Mouse (Mus musculus) adrenal gland, adult 8-10 months (tissue): ENCODE results near the gene Sirt7. TPM values are rescaled to one million over a fixed set of nuclear protein-coding genes. Genes with fewer than 3 reads are reported as not detected.

Experiments used
- DNase-seq: peaks from one replicate; pipeline ENCODE4 v3.0.0; 2022
- total RNA-seq, 4 experiments: library from RNA; stranded (reverse); gene quantifications; 2 replicates each; pipeline ENCODE4 v1.2.4; 2022

Gene Sirt7
- total RNA-seq, 4 experiments from 2014 or later: 61.1 to 97.1 (median 75.7) TPM

GRCm38 (mm10) chr11:120581490-120582267 lies 43.4 kb downstream of the Sirt7 start, which contains the start of gene Arhgdia:
Gene Arhgdia, minus strand, starts transcription at chr11:120581624.
- DNase-seq: peak; percentile 84

GRCm38 (mm10) chr11:120580871-120581331 lies 44.1 kb downstream of the Sirt7 start:
- no peak for DNase-seq

GRCm38 (mm10) chr11:120580190-120580589 lies 44.9 kb downstream of the Sirt7 start:
- DNase-seq: no peak

- peak; percentile 22 for DNase-seq
These were observed 45.5 kb downstream of the Sirt7 start for GRCm38 (mm10) chr11:120579316-120580107.

- DNase-seq: peak; percentile 30
These were observed 46.3 kb downstream of the Sirt7 start for GRCm38 (mm10) chr11:120578694-120579243.

GRCm38 (mm10) chr11:120578024-120578693 lies 46.9 kb downstream of the Sirt7 start:
- peak; percentile 21 for DNase-seq

- DNase-seq: no peak
These were observed 47.6 kb downstream of the Sirt7 start for GRCm38 (mm10) chr11:120577211-120578023.

GRCm38 (mm10) chr11:120576365-120576981 lies 48.6 kb downstream of the Sirt7 start:
- DNase-seq: no peak

GRCm38 (mm10) chr11:120575940-120576339 lies 49.1 kb downstream of the Sirt7 start:
- DNase-seq: no peak

- DNase-seq: no peak
These were observed 50.0 kb downstream of the Sirt7 start for GRCm38 (mm10) chr11:120575046-120575445.

- DNase-seq: no peak
These were observed 50.8 kb downstream of the Sirt7 start for GRCm38 (mm10) chr11:120574278-120574600.

GRCm38 (mm10) chr11:120573585-120574277 lies 51.3 kb downstream of the Sirt7 start:
- no peak for DNase-seq

- peak; percentile 100 for DNase-seq
These were observed 52.1 kb downstream of the Sirt7 start, which contains the start of gene P4hb for GRCm38 (mm10) chr11:120572752-120573584. Gene P4hb, minus strand, starts transcription at chr11:120573253.

- DNase-seq: no peak
These were observed 52.7 kb downstream of the Sirt7 start for GRCm38 (mm10) chr11:120572417-120572751.

- DNase-seq: no peak
These were observed 53.2 kb downstream of the Sirt7 start for GRCm38 (mm10) chr11:120571754-120572416.

- DNase-seq: no peak
These were observed 53.9 kb downstream of the Sirt7 start for GRCm38 (mm10) chr11:120571122-120571521.
